Mouse (Mus musculus) gastrocnemius, postnatal 10 days (tissue): ENCODE results near the gene Galnt10. TPM values are rescaled to one million over a fixed set of nuclear protein-coding genes. Genes with fewer than 3 reads are reported as not detected.

Source experiments
- DNase-seq: peaks from one replicate; pipeline ENCODE4 v3.0.0; 2021; ENCODE audit warnings: mixed read lengths
- total RNA-seq, 2 experiments: library from RNA; stranded (reverse); gene quantifications; 2 replicates each; pipeline ENCODE4 v1.2.3; 2021

Galnt10 gene
- total RNA-seq, 2 experiments from 2014 or later, result 13.0 to 15.7 TPM

GRCm38 (mm10) chr11:57688179-57688929, 43.1 kb downstream of the Galnt10 start:
- no peak for DNase-seq

DNA sequence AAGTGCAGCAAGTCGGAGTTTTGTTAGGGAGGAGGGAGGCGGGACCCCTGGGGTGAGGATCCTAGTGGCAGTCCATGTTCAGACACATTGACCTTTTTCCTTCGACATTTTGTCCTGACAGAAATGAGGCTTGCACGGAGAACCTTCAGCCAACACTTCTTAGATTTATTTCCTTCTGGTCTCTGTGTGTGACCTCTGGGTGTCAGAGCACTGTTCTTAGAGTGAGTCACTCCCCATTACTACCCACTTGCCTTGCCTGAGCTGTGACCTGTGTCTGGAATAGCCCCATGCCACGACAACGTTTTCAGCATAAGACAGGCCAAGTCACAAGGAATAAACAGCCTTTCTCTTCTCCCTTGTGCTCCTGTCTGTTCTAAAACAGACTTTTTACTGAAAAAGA, 44.6 kb downstream of the Galnt10 start:
- DNase-seq, result no peak

GRCm38 (mm10) chr11:57690836-57691235, 45.6 kb downstream of the Galnt10 start:
- DNase-seq, result no peak

- DNase-seq, result no peak
These were observed 46.7 kb downstream of the Galnt10 start for GRCm38 (mm10) chr11:57691939-57692338.

DNA sequence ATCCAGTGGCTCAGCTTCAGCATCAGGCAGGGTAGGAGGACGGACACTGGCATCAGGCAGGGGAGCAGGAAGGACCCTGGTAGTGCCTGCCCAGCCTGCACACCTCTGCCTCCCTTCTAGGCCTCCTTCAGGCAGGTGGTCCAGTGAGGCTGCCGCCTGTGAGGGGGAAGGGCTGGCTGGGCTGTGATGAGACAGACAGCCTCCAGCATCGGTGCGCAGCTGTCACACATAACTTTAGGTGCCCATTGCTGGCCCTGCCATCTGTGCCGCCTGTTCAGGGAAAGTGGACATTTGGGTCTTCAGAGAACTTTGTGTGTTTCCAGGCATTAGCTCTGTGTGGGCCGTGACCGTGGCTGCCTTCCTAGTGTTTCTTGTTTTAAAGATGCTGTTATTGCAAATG, 47.5 kb downstream of the Galnt10 start:
- DNase-seq, result no peak

GRCm38 (mm10) chr11:57694486-57694885, 49.2 kb downstream of the Galnt10 start:
- DNase-seq, result no peak

GRCm38 (mm10) chr11:57696207-57696676, 51.0 kb downstream of the Galnt10 start:
- DNase-seq, result peak; percentile 34

DNA sequence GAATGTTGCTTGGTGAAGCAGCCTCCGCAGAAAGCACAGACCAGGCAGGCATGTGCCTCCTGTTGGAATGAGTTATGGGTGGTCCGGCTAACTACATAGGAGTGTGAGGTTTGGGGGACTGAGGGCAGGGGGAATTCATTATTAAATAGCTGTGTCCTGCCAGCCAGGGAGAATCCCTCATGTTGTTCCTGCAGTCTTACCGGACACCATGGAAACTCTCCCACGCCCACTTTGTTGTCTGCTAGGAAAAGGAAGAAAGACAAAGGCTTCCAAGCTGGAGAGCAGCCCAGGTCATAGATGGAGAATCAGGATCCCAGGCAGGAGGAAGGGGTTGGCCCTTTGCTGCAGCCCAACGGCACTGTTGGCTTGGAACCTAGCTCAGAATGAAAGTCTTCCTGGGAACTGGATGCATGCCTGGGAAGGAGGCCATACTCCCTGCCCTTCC, 51.6 kb downstream of the Galnt10 start:
- DNase-seq, result peak; percentile 38

DNA sequence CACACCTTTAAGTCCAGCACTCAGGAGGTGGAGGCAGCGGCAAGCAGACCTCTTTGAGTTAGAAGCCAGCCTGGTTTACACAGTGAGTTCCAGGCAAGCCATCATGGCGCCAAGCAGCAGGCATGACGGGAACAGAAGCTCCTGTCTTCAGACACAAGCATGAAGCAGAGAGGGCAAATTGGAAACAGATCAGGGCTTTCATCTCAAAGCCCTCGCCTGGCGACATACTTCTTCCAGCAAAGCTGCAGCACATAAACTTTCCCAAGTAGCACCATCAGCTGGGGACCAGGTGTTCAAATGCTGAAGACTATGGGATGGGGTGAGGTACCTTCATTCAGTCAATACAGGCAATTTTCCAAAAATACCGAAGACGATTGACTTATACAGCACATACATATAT, 54.9 kb downstream of the Galnt10 start:
- no peak for DNase-seq

DNA sequence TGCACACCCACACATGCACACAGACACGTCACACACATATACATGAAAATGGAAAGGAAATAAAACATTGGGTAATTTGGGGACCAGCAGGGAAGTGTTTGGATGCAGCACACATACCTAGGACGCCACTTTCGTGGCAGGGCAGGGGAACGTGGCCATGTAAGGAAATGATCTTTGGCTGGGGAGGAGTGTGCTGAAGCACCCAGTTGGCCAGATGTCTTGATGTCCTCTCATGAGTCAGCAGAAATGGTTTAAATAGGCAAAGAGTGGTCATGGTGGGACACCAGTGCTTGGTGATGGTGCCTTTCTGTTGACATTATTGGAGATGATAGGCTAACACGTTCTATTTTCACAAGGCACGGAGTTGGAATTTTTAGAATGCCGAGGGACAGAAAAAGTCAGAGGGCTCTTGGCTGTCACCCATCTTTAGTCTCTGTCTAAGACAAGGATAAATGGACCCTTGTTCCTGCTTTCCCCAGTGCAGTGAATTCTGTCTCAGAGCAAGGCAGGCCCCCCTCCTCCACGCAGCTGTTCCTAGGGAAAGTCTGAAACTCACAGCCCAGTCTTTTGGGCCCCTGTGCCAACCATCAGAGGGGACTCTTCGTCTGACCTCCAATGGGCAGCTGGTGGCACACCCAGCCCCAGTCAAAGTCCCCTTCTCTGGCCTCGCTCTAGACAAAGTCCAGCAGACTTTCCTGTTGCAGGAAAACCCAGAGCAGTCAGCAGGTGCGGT, 56.1 kb downstream of the Galnt10 start:
- DNase-seq, result no peak

DNA sequence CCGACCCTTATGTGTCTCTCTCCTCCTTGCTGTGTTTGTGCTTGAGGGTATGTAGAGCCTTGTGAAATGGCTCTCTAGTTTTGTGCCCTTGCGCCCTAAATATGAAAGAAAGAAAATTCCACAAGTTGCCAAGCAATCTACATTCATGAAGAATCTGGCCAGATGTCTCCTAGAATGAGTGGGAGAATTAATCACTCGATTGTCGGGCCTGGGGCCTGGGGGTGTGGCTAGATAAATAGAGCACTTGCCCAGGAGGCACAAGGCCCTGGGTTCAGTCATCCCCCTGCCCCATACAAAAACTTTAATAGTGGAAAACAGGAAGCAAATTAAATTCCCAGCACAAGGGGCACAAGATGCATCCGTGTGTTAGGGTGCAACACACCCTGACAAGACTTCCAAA, 56.7 kb downstream of the Galnt10 start:
- no peak for DNase-seq

GRCm38 (mm10) chr11:57706620-57707019, 61.4 kb downstream of the Galnt10 start:
- DNase-seq, result no peak

DNA sequence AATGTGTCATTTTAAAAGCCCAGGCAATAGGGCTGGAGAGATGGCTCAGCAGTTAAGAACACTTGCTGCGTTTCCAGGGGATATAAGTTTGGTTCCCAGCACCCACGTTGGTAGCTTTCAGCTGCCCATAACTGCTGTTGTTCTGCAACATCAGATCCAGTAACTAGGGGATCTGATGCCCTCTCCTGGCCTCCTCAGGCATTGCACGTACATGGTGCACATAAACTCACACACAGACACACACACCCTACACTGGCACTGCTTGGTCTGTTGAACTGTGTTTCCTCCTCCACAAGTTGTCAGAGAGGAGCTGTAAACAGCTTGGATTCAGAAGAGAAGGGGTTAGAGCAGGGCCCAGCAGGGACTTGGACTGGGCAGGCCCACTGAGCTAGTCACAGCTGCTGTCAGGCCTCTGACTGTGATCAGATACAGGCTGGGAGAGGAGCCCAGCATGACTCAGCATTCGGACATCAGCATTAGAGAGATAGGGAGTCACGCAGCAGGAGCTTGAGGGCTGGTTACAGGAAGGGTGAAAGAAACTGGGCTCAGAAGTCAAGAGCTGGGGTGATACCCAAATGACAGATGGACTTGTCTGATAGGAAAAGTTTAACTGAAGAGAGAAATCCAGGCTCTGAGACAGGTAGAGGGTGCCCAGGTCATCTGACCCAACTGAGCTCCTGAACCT, 62.0 kb downstream of the Galnt10 start:
- DNase-seq, result peak; percentile 39

- no peak for DNase-seq
These were observed 63.2 kb downstream of the Galnt10 start for GRCm38 (mm10) chr11:57708174-57709154.

- DNase-seq, result no peak
These were observed 68.7 kb downstream of the Galnt10 start for GRCm38 (mm10) chr11:57713960-57714359.

DNA sequence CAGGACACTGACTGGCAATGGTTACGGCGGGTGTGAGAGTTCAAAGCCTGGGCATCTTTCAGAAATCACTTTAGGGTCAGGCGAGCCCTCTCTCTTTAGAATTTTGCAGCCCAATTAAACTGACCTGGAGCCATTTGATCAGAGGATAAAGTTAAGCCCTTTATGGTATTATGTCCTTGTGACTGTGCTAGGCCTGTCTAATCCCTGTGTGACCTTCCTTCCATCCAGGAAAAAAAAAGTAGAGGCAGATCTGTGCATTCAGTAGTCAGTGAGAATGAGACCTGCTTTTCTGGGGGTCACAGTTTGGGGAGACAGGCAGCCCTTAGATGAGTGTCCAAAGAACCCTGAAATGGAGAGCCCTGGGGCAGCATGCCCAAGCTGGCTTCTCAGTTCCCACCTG, 71.5 kb downstream of the Galnt10 start:
- DNase-seq, result no peak

DNA sequence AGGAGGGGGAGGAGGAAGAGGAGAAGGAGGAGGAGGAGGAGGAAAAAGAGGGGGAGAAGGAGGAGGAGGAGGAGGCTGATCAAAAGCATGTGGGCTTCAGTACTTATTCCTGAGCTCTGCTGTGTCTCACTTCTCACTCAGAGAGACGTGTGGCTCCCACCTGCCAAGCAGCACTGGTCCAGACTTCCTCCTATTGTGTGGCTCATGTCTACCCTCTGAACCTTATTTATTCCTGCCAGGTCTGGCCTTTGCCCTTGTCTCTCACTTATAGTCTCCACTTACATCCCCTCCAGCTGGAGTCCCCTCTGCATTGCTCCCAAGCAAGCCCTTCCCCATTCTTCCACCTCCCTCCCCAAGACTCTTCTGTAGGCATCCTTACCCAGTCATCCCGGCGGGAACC, 72.2 kb downstream of the Galnt10 start:
- DNase-seq, result no peak

DNA sequence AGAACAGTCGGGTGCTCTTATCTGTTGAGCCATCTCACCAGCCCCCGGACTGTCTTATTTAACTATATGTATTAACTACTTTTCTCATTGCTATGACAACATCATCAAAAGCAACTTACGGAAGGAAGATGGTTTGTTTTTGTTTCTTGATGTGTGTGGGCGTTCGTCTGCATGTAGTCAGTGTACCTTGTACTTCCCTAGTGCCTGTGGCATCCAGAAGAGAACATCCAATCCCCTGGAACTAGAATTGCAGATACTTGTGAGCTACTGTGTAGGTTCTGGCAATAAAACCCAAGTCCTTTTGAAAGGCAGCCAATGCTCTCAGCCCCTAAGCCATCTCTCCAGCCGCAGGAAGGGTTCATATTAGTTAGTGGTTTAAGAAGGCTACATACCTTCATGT, 72.8 kb downstream of the Galnt10 start:
- no peak for DNase-seq

DNA sequence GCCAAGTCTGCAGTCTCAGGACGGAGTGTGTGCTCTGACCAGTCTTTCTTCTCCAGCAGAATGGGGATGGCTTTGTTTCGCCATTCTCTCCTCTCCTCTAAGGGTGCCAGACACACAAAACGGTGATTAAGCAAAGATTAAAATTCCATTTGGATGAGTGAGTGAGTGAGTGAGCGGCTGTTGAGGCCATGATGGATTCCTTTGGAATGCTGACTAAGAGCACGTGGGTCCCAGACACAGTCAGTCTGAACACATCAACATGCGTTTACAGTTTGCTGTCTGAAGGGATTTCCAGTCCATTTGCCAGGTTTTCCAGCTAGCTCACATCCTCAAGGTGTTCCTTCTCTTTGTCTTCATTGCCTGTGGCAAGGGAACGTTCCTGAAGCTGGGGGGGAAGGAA, 74.4 kb downstream of the Galnt10 start:
- no peak for DNase-seq

GRCm38 (mm10) chr11:57720076-57720475, 74.8 kb downstream of the Galnt10 start:
- DNase-seq, result no peak

DNA sequence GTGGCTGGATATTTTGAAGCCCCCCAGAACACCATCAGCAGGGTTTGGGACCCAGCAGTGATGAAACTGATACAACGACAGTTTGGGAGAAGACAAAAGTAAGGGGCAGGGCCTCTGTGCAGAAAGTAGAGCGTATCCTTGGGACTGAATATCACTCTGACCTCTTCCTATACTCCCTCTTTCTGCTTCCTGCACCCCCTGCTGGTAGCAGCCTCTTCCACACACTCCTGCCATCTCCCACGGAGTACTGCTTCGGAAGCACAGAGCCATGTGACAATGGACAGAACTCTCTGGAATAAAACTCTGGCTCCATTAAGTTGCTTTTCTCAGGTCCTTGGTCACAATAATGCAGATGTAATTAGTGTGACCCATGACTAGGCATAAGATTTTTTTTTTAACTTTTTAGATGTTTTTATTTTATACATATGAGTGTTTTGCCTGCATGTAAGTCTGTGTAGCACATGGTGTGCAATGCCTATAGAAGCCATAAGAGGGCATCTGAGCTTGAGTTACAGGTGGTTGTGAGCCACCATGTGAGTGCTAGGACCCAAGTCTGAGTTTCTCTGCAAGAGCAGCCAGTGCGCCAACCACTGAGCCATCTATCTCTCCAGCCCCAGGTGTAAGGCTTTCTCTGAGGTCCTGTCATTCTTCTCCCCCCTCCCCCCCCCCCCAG, 79.7 kb downstream of the Galnt10 start:
- peak; percentile 50 for DNase-seq
